Mouse (Mus musculus) forebrain, embryonic 10.5 days (tissue): ENCODE data around the gene Tgfb1. TPM values are rescaled to one million over a fixed set of nuclear protein-coding genes. Genes with fewer than 3 reads are reported as not detected.
A peak's percentile ranks its signal among the peaks of the same experiment; 100 is the strongest.

Experiments used
- DNase-seq: peaks from one replicate; pipeline ENCODE4 v3.0.0-alpha.2; 2017; ENCODE audit warnings: low spot score; ENCODE audit errors: extremely low spot score
- H3K27ac ChIP-seq: fragments of 300-500 bp; sonication (generic); 2 replicates; pipeline ENCODE4 v1.5.1; 2016; ENCODE audit warnings: mild to moderate bottlenecking
- H3K27me3 ChIP-seq: fragments of 300-500 bp; sonication (generic); 2 replicates; pipeline ENCODE4 v1.6.1; 2016; ENCODE audit warnings: mild to moderate bottlenecking; ENCODE audit not compliant: poor library complexity, severe bottlenecking
- H3K36me3 ChIP-seq: fragments of 300-500 bp; sonication (generic); replicated peaks from 2 replicates; pipeline ENCODE4 v1.6.1; 2016; ENCODE audit warnings: mild to moderate bottlenecking, moderate library complexity
- H3K4me1 ChIP-seq: fragments of 300-500 bp; sonication (generic); 2 replicates; pipeline ENCODE4 v1.6.1; 2016
- H3K4me3 ChIP-seq: fragments of 300-500 bp; sonication (generic); 2 replicates; pipeline ENCODE4 v1.5.1; 2016; ENCODE audit warnings: mild to moderate bottlenecking, moderate library complexity
- H3K9me3 ChIP-seq: fragments of 300-500 bp; sonication (generic); 2 replicates; pipeline ENCODE4 v1.6.1; 2016; ENCODE audit warnings: mild to moderate bottlenecking, moderate library complexity
- WGBS: fragments of 180-500 bp; shearing (Covaris S2); methylation state at CpG from one replicate; pipeline ENCODE4 v1.1.7; 2016; 5-methylcytosine and 5-hydroxymethylcytosine counted together
- polyA plus RNA-seq: library from polyadenylated mRNA; unstranded; fragments of >200 nt; fragmentation: Nextera tagmentation; extraction: Ambion mirVana; gene quantifications from 2 replicates; pipeline ENCODE4 v1.2.1, GENCODE M21; 2016

Tgfb1 gene
- 0.89 and 1.2 TPM in 2 replicates for polyA plus RNA-seq

GRCm38 (mm10) chr7:25686680-25687531, at the start of gene Tgfb1:
Gene Tgfb1 (plus strand): TSS chr7:25687002.
- peak; percentile 70 for DNase-seq
- H3K27me3 ChIP-seq: peaks cover 74% of the 10 kb centered on the region
- peak within 1 kb of the TSS; percentile 64 for H3K4me3 ChIP-seq
- peaks cover 55% of the 10 kb centered on the region for H3K4me1 ChIP-seq
- H3K27ac ChIP-seq: peak within 1 kb of the TSS; percentile 74
- H3K9me3 ChIP-seq: no peaks in the 10 kb centered on the region
- WGBS: under 1% methylated on average over 63 of the region's 69 CpGs
- peaks cover 4% of the 10 kb centered on the region for H3K36me3 ChIP-seq

GRCm38 (mm10) chr7:25637099-25637498, 49.7 kb upstream of the Tgfb1 start:
- H3K27me3 ChIP-seq: no peaks in the 10 kb centered on the region
- peaks cover 20% of the 10 kb centered on the region; the same call in 1 of the 2 replicates for H3K36me3 ChIP-seq
- no peaks in the 10 kb centered on the region; the same call in 1 of the 2 replicates for H3K4me1 ChIP-seq
- no peak for DNase-seq
- H3K9me3 ChIP-seq: no peaks in the 10 kb centered on the region
- no peak overlapping the region for H3K27ac ChIP-seq
- 92% methylated on average over 5 of the region's 5 CpGs for WGBS
- H3K4me3 ChIP-seq: no peak overlapping the region

DNA sequence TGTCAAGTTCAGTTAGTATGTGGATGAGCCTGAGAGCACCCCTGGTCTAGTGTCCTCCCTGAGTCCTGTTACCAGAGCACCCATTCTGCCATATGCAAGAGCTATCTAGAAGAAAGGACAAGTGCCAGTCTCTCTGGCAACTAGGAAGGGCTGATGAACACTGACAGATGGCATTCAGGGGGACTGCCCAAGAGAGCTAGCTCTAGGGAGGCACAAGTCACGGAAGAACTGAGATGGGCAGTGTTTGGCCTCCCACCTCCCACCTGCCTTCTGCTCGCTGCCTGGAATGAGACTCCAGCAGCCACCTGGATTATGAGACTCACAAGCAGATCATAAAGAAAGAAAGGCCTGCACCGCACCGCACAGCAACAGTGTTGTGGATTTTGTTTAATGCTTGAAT, 47.0 kb upstream of the Tgfb1 start:
- Histone ChIP-seq H3K4me3 (no peak overlapping the region), H3K36me3 (peaks cover 18% of the 10 kb centered on the region; the same call in 1 of the 2 replicates), H3K4me1 (peaks cover under 1% of the 10 kb centered on the region), H3K27me3 (no peaks in the 10 kb centered on the region), H3K9me3 (no peaks in the 10 kb centered on the region), H3K27ac (no peak overlapping the region)
- DNase-seq: no peak
- 89% methylated on average over 4 of the region's 4 CpGs for WGBS

DNA sequence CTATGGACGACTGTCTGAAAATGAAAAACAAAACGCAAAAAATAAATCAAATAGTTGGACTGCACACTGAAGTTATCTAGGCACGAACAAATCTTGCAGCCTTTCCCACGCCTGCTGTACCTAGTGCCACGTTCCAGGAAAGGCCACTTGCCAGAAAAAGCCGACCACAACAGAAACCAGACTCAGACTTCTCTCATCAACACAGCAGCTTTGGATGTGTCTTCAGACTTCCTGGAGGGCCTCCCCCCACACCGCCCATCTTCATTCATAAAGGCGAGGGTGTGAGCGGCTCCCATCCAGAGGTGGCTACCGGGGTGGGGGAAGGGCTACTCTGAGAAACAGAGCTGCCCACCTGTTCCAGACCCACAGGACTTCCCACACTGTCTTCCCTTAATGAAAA, 42.7 kb upstream of the Tgfb1 start:
- WGBS: 82% methylated on average over 10 of the region's 10 CpGs
- peaks cover 6% of the 10 kb centered on the region; the same call in 1 of the 2 replicates for H3K36me3 ChIP-seq
- H3K4me1 ChIP-seq: peaks cover 12% of the 10 kb centered on the region
- H3K9me3 ChIP-seq: no peaks in the 10 kb centered on the region
- no peak overlapping the region for H3K27ac ChIP-seq
- no peaks in the 10 kb centered on the region for H3K27me3 ChIP-seq
- H3K4me3 ChIP-seq: no peak overlapping the region
- DNase-seq: no peak

GRCm38 (mm10) chr7:25644631-25645030, 42.2 kb upstream of the Tgfb1 start:
- no peak for DNase-seq
- WGBS: 76% methylated on average over 4 of the region's 4 CpGs
- Histone ChIP-seq H3K27ac (no peak overlapping the region), H3K9me3 (no peaks in the 10 kb centered on the region), H3K27me3 (no peaks in the 10 kb centered on the region), H3K4me3 (no peak overlapping the region), H3K36me3 (peaks cover 6% of the 10 kb centered on the region; the same call in 1 of the 2 replicates), H3K4me1 (peaks cover 14% of the 10 kb centered on the region)

- no peak overlapping the region for H3K4me3 ChIP-seq
- DNase-seq: no peak
- peaks cover 15% of the 10 kb centered on the region for H3K4me1 ChIP-seq
- 45% methylated on average over 14 of the region's 14 CpGs for WGBS
- no peaks in the 10 kb centered on the region for H3K27me3 ChIP-seq
- H3K36me3 ChIP-seq: 0 out of 2 replicates have a peak, but pooled peaks cover 3% of the 10 kb centered on the region
- no peak overlapping the region for H3K27ac ChIP-seq
- H3K9me3 ChIP-seq: no peaks in the 10 kb centered on the region
Measured at GRCm38 (mm10) chr7:25645074-25645473, 41.7 kb upstream of the Tgfb1 start.

GRCm38 (mm10) chr7:25647574-25648123, 39.2 kb upstream of the Tgfb1 start:
- Histone ChIP-seq H3K27ac (no peak overlapping the region), H3K4me1 (peaks cover 15% of the 10 kb centered on the region), H3K9me3 (no peaks in the 10 kb centered on the region), H3K4me3 (no peak overlapping the region), H3K36me3 (no peaks in the 10 kb centered on the region), H3K27me3 (no peaks in the 10 kb centered on the region)
- WGBS: 63% methylated on average over 5 of the region's 5 CpGs
- no peak for DNase-seq

DNA sequence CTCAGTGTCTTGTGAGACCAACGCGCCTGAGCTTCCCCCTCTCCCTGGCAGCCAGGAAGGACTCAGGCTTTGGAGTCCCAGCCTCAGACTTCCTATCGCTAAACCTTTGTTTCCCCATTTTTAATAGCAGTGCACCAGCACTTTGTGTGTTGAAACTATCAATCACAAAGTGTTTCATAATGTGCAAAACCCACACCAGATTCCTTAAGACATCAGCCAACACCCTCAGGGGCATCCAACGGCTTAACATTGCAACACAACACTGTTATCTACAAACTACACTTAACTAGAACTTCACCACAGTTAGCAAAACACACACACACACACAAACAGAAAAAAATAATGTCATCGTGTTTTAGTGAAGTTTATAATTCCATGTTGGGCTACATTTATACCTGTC, 37.0 kb upstream of the Tgfb1 start:
- no peak for DNase-seq
- WGBS: 77% methylated on average over 5 of the region's 5 CpGs
- Histone ChIP-seq H3K4me1 (peaks cover 13% of the 10 kb centered on the region), H3K27ac (no peak overlapping the region), H3K27me3 (no peaks in the 10 kb centered on the region), H3K4me3 (no peak overlapping the region), H3K9me3 (no peaks in the 10 kb centered on the region), H3K36me3 (no peaks in the 10 kb centered on the region)

- Histone ChIP-seq H3K36me3 (no peaks in the 10 kb centered on the region), H3K4me3 (no peak overlapping the region), H3K9me3 (no peaks in the 10 kb centered on the region), H3K4me1 (peaks cover 8% of the 10 kb centered on the region; the same call in 1 of the 2 replicates), H3K27ac (no peak overlapping the region), H3K27me3 (no peaks in the 10 kb centered on the region)
- 94% methylated on average over 8 of the region's 8 CpGs for WGBS
- no peak for DNase-seq
Measured at GRCm38 (mm10) chr7:25651281-25651680, 35.5 kb upstream of the Tgfb1 start.

- H3K4me1 ChIP-seq: peaks cover 11% of the 10 kb centered on the region
- no peak for DNase-seq
- H3K4me3 ChIP-seq: no peak overlapping the region
- H3K36me3 ChIP-seq: no peaks in the 10 kb centered on the region
- WGBS: 93% methylated on average over 12 of the region's 12 CpGs
- no peaks in the 10 kb centered on the region for H3K9me3 ChIP-seq
- H3K27ac ChIP-seq: no peak overlapping the region
- H3K27me3 ChIP-seq: no peaks in the 10 kb centered on the region
Measured at GRCm38 (mm10) chr7:25652244-25652759, 34.5 kb upstream of the Tgfb1 start.

- Histone ChIP-seq H3K9me3 (no peaks in the 10 kb centered on the region), H3K27me3 (no peaks in the 10 kb centered on the region), H3K27ac (no peak overlapping the region), H3K4me1 (peaks cover 23% of the 10 kb centered on the region), H3K36me3 (no peaks in the 10 kb centered on the region), H3K4me3 (no peak overlapping the region)
- 80% methylated on average over 11 of the region's 11 CpGs for WGBS
- no peak for DNase-seq
Measured at GRCm38 (mm10) chr7:25655601-25656428, 31.0 kb upstream of the Tgfb1 start.

DNA sequence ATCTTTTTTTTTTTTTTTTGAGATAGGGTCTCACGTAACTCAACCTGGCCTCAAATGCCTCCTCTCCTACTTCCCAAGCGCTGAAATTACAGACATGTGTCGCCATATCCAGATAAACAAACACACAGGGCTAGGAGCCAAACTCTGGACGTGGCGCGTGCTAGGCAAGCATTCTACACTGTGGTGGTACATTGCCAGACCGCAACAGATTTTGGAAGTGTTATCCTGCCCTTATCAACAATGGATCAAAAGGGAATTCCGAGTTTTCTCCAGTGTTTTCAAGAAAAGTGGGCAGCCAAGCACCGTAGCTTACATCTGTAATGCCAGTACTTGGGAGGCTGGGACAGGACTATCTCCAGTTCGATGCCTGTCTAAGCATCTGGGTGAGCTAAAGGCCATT, 29.0 kb upstream of the Tgfb1 start:
- H3K27me3 ChIP-seq: no peaks in the 10 kb centered on the region
- H3K9me3 ChIP-seq: no peaks in the 10 kb centered on the region
- no peak overlapping the region for H3K27ac ChIP-seq
- DNase-seq: no peak
- H3K4me1 ChIP-seq: peaks cover 23% of the 10 kb centered on the region
- peaks cover 16% of the 10 kb centered on the region for H3K36me3 ChIP-seq
- peak overlapping the region; percentile 73 for H3K4me3 ChIP-seq
- 44% methylated on average over 10 of the region's 10 CpGs for WGBS
